Mouse (Mus musculus) heart, adult 8-10 months (tissue): Measurements from ENCODE around the gene 1110051M20Rik. TPM values are rescaled to one million over a fixed set of nuclear protein-coding genes. Genes with fewer than 3 reads are reported as not detected.
"Not testable (repeated sequence)": the region's sequence is repeated elsewhere in the genome, so short reads cannot be mapped to it uniquely, and the experiment has no call there.

Source experiments
- DNase-seq: peaks from one replicate; pipeline ENCODE4 v3.0.0; 2022; ENCODE audit warnings: low spot score
- total RNA-seq, 4 experiments: library from RNA; stranded (reverse); gene quantifications; 2 replicates each; pipeline ENCODE4 v1.2.4; 2022

The 1110051M20Rik gene
- total RNA-seq, 4 experiments from 2014 or later: 9.1 to 14.9 (median 13.8) TPM

- no peak for DNase-seq
These were observed 180.5 kb downstream of the 1110051M20Rik start for GRCm38 (mm10) chr2:91263692-91264660.

- DNase-seq: no peak
These were observed 185.0 kb downstream of the 1110051M20Rik start for GRCm38 (mm10) chr2:91259493-91259892.

- no peak for DNase-seq
These were observed 185.7 kb downstream of the 1110051M20Rik start for GRCm38 (mm10) chr2:91258830-91259229.

GRCm38 (mm10) chr2:91258054-91258453, 186.4 kb downstream of the 1110051M20Rik start:
- DNase-seq: no peak

- no peak for DNase-seq
These were observed 187.2 kb downstream of the 1110051M20Rik start for GRCm38 (mm10) chr2:91257126-91257980.

- peak; percentile 53 for DNase-seq
These were observed 188.0 kb downstream of the 1110051M20Rik start for GRCm38 (mm10) chr2:91256256-91257125.

GRCm38 (mm10) chr2:91255661-91256150, 188.8 kb downstream of the 1110051M20Rik start, which contains the start of gene Pacsin3:
TSS of gene Pacsin3 (plus strand) at chr2:91255954.
- DNase-seq: no peak

- no peak for DNase-seq
These were observed 189.7 kb downstream of the 1110051M20Rik start for GRCm38 (mm10) chr2:91254725-91255380.

- DNase-seq: no peak
These were observed 192.0 kb downstream of the 1110051M20Rik start for GRCm38 (mm10) chr2:91252512-91252911.

- DNase-seq: no peak
These were observed 192.5 kb downstream of the 1110051M20Rik start for GRCm38 (mm10) chr2:91252001-91252400.

GRCm38 (mm10) chr2:91248366-91248765, 196.1 kb downstream of the 1110051M20Rik start:
- DNase-seq: no peak

- DNase-seq: no peak
These were observed 199.8 kb downstream of the 1110051M20Rik start for GRCm38 (mm10) chr2:91244557-91245228.

GRCm38 (mm10) chr2:91243416-91243815, 201.1 kb downstream of the 1110051M20Rik start:
- DNase-seq: no peak

GRCm38 (mm10) chr2:91242547-91242946, 202.0 kb downstream of the 1110051M20Rik start:
- no peak for DNase-seq

- DNase-seq: not testable (repeated sequence)
These were observed 206.9 kb downstream of the 1110051M20Rik start for GRCm38 (mm10) chr2:91237511-91238080.

GRCm38 (mm10) chr2:91236601-91237510, 207.6 kb downstream of the 1110051M20Rik start, which contains the start of gene Ddb2:
TSS of gene Ddb2 (minus strand) at chr2:91236982.
- peak; percentile 81 for DNase-seq

- DNase-seq: no peak
These were observed 214.8 kb downstream of the 1110051M20Rik start for GRCm38 (mm10) chr2:91229735-91230134.
